Mouse (Mus musculus): ENCODE measurements around the gene Abhd11.

GRCm38 (mm10) chr5:134992566-134992965 lies 16.4 kb upstream of the Abhd11 start:
- TF ChIP-seq POLR2A (IDR thresholded peaks at IDR 0.05; ENCODE audit: extremely low read depth, insufficient read depth, low read length) (no peak), CTCF (IDR thresholded peaks at IDR 0.05; ENCODE audit: low read depth, low read length) (no peak)
